23 mouse cellular contexts compared by ENCODE assay signal in the genomic region with DNA sequence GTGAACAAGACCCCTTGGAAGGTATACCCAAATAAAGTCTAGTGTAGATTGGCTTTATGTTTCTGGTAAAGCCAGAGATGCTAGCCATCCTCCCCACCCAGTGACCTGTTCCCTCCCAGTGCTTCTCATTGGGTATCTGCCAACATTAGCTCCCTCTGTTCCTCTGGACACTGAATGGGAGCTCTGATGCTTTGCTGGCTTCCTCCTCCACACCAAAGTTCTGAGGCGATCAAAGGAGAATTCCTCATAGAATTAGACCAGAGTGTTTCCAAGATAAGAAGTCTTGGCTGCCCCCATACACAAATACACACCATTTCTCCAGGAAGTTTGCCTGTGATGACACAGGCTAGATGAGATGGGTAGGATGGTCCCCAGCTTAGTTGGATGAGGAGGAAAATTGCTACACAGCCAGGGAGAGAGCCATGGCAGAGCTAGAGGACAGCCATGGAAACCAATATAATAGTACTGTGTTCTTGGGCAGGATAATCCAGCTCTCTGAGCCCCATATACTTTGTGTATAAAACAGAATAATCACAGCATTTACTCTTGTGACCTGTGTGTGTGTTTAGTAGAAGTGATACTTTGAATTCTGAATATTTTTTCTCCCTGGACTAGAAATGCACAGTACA. TPM values are rescaled to one million over a fixed set of nuclear protein-coding genes. Genes with fewer than 3 reads are reported as not detected.
DNase-seq lines count a peak whose midpoint lies in the region; ATAC-seq and TF ChIP-seq lines count a peak whose summit lies in the region.
"Had no signal": no experiment of that assay in that cellular context is flagged by ENCODE, and none has a peak within 500 bp of the region (broad histone marks: within the 10 kb centered on the region; RNA-seq: fewer than 3 reads in every experiment).

No protein-coding gene starts in this region.

- no peak for TF ChIP-seq EP300 in heart, postnatal 0 days (IDR thresholded peaks at IDR 0.05; ENCODE audit: low read depth)

- H3K27me3 ChIP-seq in heart, postnatal 0 days (ENCODE audit: control insufficient read depth, insufficient read depth, low read length), result no peaks in the 10 kb centered on the region
- H3K27me3 ChIP-seq in heart, embryonic 12.5 days (replicated peaks), result no peaks in the 10 kb centered on the region
- no peaks in the 10 kb centered on the region for H3K27me3 ChIP-seq in midbrain, postnatal 0 days (ENCODE audit: insufficient read depth, low read length)
- H3K27me3 ChIP-seq in midbrain, embryonic 14.5 days (ENCODE audit: control insufficient read depth, insufficient read depth, low read length), result no peaks in the 10 kb centered on the region
- H3K27me3 ChIP-seq: heart, embryonic 15.5 days; limb, embryonic 12.5 days; liver, embryonic 15.5 days; neural tube, embryonic 13.5 days had no signal

- no peak for DNase-seq in gastrocnemius, adult 2 months
- no peak for DNase-seq in gastrocnemius, adult 8-10 months (ENCODE audit: low spot score in 2 of 2)
- DNase-seq in heart, postnatal 0 days (ENCODE audit: low spot score), result no peak
- peak; percentile 5 for DNase-seq in midbrain, postnatal 0 days (ENCODE audit: low spot score)
- no peak for DNase-seq in midbrain, embryonic 14.5 days
- peak; percentile 8 for DNase-seq in skeletal muscle tissue, adult 2 months (ENCODE audit: low read depth, low spot score)
- DNase-seq: adrenal gland, postnatal 14 days; cerebellum, adult 11 months; cerebellum, adult 9-10 months; cerebellum, postnatal 36 days; gastrocnemius, postnatal 10 days; kidney, adult 9 months; kidney, postnatal 10 days; lung, embryonic 14.5 days; lung, postnatal 14 days; right cerebral cortex, adult 18-20 months had no signal

- no peak for TF ChIP-seq CTCF in gastrocnemius, adult 2 months (IDR thresholded peaks at IDR 0.05)
- no peak for TF ChIP-seq CTCF in heart, postnatal 0 days (IDR thresholded peaks at IDR 0.05; ENCODE audit: low read depth)
- no peak for TF ChIP-seq CTCF in midbrain, postnatal 0 days (IDR thresholded peaks at IDR 0.05)

- H3K9me3 ChIP-seq in heart, postnatal 0 days (replicated peaks; ENCODE audit: control insufficient read depth, low read length), result no peaks in the 10 kb centered on the region
- no peaks in the 10 kb centered on the region for H3K9me3 ChIP-seq in heart, embryonic 12.5 days (replicated peaks)
- H3K9me3 ChIP-seq in midbrain, postnatal 0 days (ENCODE audit: low read length), result no peaks in the 10 kb centered on the region
- no peaks in the 10 kb centered on the region for H3K9me3 ChIP-seq in midbrain, embryonic 14.5 days (ENCODE audit: control insufficient read depth, low read length)
- H3K9me3 ChIP-seq: heart, embryonic 15.5 days; limb, embryonic 12.5 days; liver, embryonic 15.5 days; neural tube, embryonic 13.5 days had no signal

- H3K4me1 ChIP-seq in heart, postnatal 0 days (ENCODE audit: control insufficient read depth, insufficient read depth), result peaks cover 14% of the 10 kb centered on the region
- peaks cover 9% of the 10 kb centered on the region for H3K4me1 ChIP-seq in heart, embryonic 12.5 days (replicated peaks)
- H3K4me1 ChIP-seq in midbrain, postnatal 0 days (ENCODE audit: insufficient read depth, low read length), result no peaks in the 10 kb centered on the region
- H3K4me1 ChIP-seq in midbrain, embryonic 14.5 days (ENCODE audit: control insufficient read depth, insufficient read depth, low read length), result no peaks in the 10 kb centered on the region

- intact Hi-C loops in gastrocnemius, adult 2 months (cut with DNase I), result no loop called here

- H3K9ac ChIP-seq in heart, postnatal 0 days (replicated peaks; ENCODE audit: low read depth, low read length), result no peak overlapping the region
- no peak overlapping the region for H3K9ac ChIP-seq in heart, embryonic 12.5 days
- H3K9ac ChIP-seq in midbrain, postnatal 0 days (replicated peaks; ENCODE audit: low read length, poor library complexity, severe bottlenecking), result no peak overlapping the region
- no peak overlapping the region for H3K9ac ChIP-seq in midbrain, embryonic 14.5 days (replicated peaks; ENCODE audit: low read length)
- H3K9ac ChIP-seq: heart, embryonic 15.5 days; limb, embryonic 12.5 days; liver, embryonic 15.5 days; lung, embryonic 14.5 days; neural tube, embryonic 13.5 days had no signal

- H3K4me3 ChIP-seq in gastrocnemius, adult 2 months, result no peak overlapping the region
- H3K4me3 ChIP-seq in heart, postnatal 0 days (ENCODE audit: low read depth, low read length), result no peak overlapping the region
- no peak overlapping the region for H3K4me3 ChIP-seq in heart, embryonic 12.5 days
- no peak overlapping the region for H3K4me3 ChIP-seq in midbrain, postnatal 0 days (ENCODE audit: low read depth, low read length)
- no peak overlapping the region for H3K4me3 ChIP-seq in midbrain, embryonic 14.5 days (replicated peaks; ENCODE audit: low read depth, low read length)
- H3K4me3 ChIP-seq: heart, embryonic 15.5 days; limb, embryonic 12.5 days; liver, embryonic 15.5 days; neural tube, embryonic 13.5 days had no signal

- 34% methylated on average over 1 of the region's 1 CpGs for WGBS in heart, postnatal 0 days
- 52% methylated on average over 1 of the region's 1 CpGs for WGBS in heart, embryonic 12.5 days
- WGBS in midbrain, postnatal 0 days, result 76% methylated on average over 1 of the region's 1 CpGs
- WGBS in midbrain, embryonic 14.5 days, result 81% methylated on average over 1 of the region's 1 CpGs

- 0 out of 2 replicates have a peak overlapping the region, but pooled peaks have one; percentile 0 for H3K27ac ChIP-seq in gastrocnemius, adult 2 months
- H3K27ac ChIP-seq in heart, postnatal 0 days (ENCODE audit: low read depth), result no peak overlapping the region
- H3K27ac ChIP-seq in heart, embryonic 12.5 days (ENCODE audit: poor library complexity, severe bottlenecking), result no peak overlapping the region
- H3K27ac ChIP-seq in midbrain, postnatal 0 days (ENCODE audit: low read depth, low read length), result no peak overlapping the region
- no peak overlapping the region for H3K27ac ChIP-seq in midbrain, embryonic 14.5 days (replicated peaks; ENCODE audit: low read depth, low read length)
- H3K27ac ChIP-seq: heart, embryonic 15.5 days; limb, embryonic 12.5 days; liver, embryonic 15.5 days; neural tube, embryonic 13.5 days had no signal

- peaks cover 6% of the 10 kb centered on the region; the same call in 1 of the 2 replicates for H3K36me3 ChIP-seq in heart, postnatal 0 days (replicated peaks; ENCODE audit: control insufficient read depth, insufficient read depth, low read length)
- peaks cover 21% of the 10 kb centered on the region for H3K36me3 ChIP-seq in heart, embryonic 12.5 days
- no peaks in the 10 kb centered on the region; the same call in 1 of the 2 replicates for H3K36me3 ChIP-seq in midbrain, postnatal 0 days (ENCODE audit: insufficient read depth, low read length)
- peaks cover 5% of the 10 kb centered on the region; the same call in 1 of the 2 replicates for H3K36me3 ChIP-seq in midbrain, embryonic 14.5 days (ENCODE audit: control insufficient read depth, insufficient read depth, low read length)

- peak; percentile 50; the same call in 1 of the 2 replicates for ATAC-seq in heart, postnatal 0 days (ENCODE audit: insufficient read depth, low read depth)
- no peak for ATAC-seq in heart, embryonic 12.5 days (ENCODE audit: insufficient number of reproducible peaks, low FRiP score)
- ATAC-seq in midbrain, postnatal 0 days (ENCODE audit: low FRiP score), result peak; percentile 56; the same call in 1 of the 2 replicates
- no peak for ATAC-seq in midbrain, embryonic 14.5 days (ENCODE audit: low FRiP score, low TSS enrichment)
- ATAC-seq: forebrain, embryonic 14.5 days; intestine, postnatal 0 days had no signal

- no peak overlapping the region for H3K4me2 ChIP-seq in heart, postnatal 0 days (ENCODE audit: low read depth, low read length)
- H3K4me2 ChIP-seq in heart, embryonic 12.5 days, result no peak overlapping the region
- H3K4me2 ChIP-seq in midbrain, postnatal 0 days (ENCODE audit: low read depth, low read length, poor library complexity, severe bottlenecking), result no peak overlapping the region
- no peak overlapping the region for H3K4me2 ChIP-seq in midbrain, embryonic 14.5 days (ENCODE audit: low read length)
- H3K4me2 ChIP-seq: heart, embryonic 15.5 days; limb, embryonic 12.5 days; liver, embryonic 15.5 days; lung, embryonic 14.5 days; neural tube, embryonic 13.5 days had no signal

RNA-seq across cellular contexts. Expression of a gene that starts 31.5 kb away (rescaled TPM):
- total RNA-seq in gastrocnemius, adult 2 months (2021), result 10 to 100 TPM; 31.9 to 33.5 TPM
- total RNA-seq in gastrocnemius, adult 8-10 months (2022), result 10 to 100 TPM; 29.7 to 36.4 (median 32.2) TPM
- total RNA-seq in heart, postnatal 0 days (2014; rRNA removed; ENCODE audit: low replicate concordance), result 54.6 and 60.5 TPM in 2 replicates
- polyA plus RNA-seq in heart, postnatal 0 days (2015; fragmentation: Nextera tagmentation; extraction: Ambion mirVana), result 53.4 and 54.2 TPM in 2 replicates
- polyA plus RNA-seq in heart, embryonic 12.5 days (2016; fragmentation: Nextera tagmentation; extraction: Ambion mirVana), result 52.4 and 56.1 TPM in 2 replicates
- 56.6 and 59.0 TPM in 2 replicates for total RNA-seq in midbrain, postnatal 0 days (2014; rRNA removed)
- 99.6 and 102 TPM in 2 replicates for polyA plus RNA-seq in midbrain, postnatal 0 days (2015; fragmentation: Nextera tagmentation; extraction: Ambion mirVana)
- 151 and 172 TPM in 2 replicates for polyA plus RNA-seq in midbrain, embryonic 14.5 days (2014; fragmentation: Nextera tagmentation; extraction: Ambion mirVana)

RNA-seq across cellular contexts. Expression of a gene that starts 31.9 kb away (rescaled TPM):
- total RNA-seq in gastrocnemius, adult 2 months (2021), result 10 to 100 TPM; 15.8 to 16.7 TPM
- total RNA-seq in gastrocnemius, adult 8-10 months (2022), result 10 to 100 TPM; 16.5 to 19.6 (median 17.5) TPM
- total RNA-seq in heart, postnatal 0 days (2014; rRNA removed; ENCODE audit: low replicate concordance), result 22.5 and 38.5 TPM in 2 replicates
- 29.7 and 37.0 TPM in 2 replicates for polyA plus RNA-seq in heart, postnatal 0 days (2015; fragmentation: Nextera tagmentation; extraction: Ambion mirVana)
- 26.3 and 34.2 TPM in 2 replicates for polyA plus RNA-seq in heart, embryonic 12.5 days (2016; fragmentation: Nextera tagmentation; extraction: Ambion mirVana)
- 12.2 and 13.7 TPM in 2 replicates for total RNA-seq in midbrain, postnatal 0 days (2014; rRNA removed)
- polyA plus RNA-seq in midbrain, postnatal 0 days (2015; fragmentation: Nextera tagmentation; extraction: Ambion mirVana), result 16.7 and 16.8 TPM in 2 replicates
- 30.6 and 33.6 TPM in 2 replicates for polyA plus RNA-seq in midbrain, embryonic 14.5 days (2014; fragmentation: Nextera tagmentation; extraction: Ambion mirVana)

Comparison
In these comparisons a context has a peak if more than half of its experiments do, and no peak if none do; other contexts are left out.
1. DNase-seq: peak in midbrain, postnatal 0 days (single experiment) and skeletal muscle tissue, adult 2 months (single experiment); none in gastrocnemius, adult 2 months (single experiment), gastrocnemius, adult 8-10 months (0 of 2), heart, postnatal 0 days (single experiment) and midbrain, embryonic 14.5 days (single experiment).
2. ATAC-seq: peak in heart, postnatal 0 days (single experiment) and midbrain, postnatal 0 days (single experiment); none in heart, embryonic 12.5 days (single experiment) and midbrain, embryonic 14.5 days (single experiment).